Mouse (Mus musculus): Measurements from ENCODE around the gene Gm43720. TPM values are rescaled to one million over a fixed set of nuclear protein-coding genes. Genes with fewer than 3 reads are reported as not detected.

The Gm43720 gene
- 0.10 TPM in 1 of 2 replicates, not detected in the other for polyA plus RNA-seq (2015; fragmentation: Nextera tagmentation; extraction: Ambion mirVana)

DNA sequence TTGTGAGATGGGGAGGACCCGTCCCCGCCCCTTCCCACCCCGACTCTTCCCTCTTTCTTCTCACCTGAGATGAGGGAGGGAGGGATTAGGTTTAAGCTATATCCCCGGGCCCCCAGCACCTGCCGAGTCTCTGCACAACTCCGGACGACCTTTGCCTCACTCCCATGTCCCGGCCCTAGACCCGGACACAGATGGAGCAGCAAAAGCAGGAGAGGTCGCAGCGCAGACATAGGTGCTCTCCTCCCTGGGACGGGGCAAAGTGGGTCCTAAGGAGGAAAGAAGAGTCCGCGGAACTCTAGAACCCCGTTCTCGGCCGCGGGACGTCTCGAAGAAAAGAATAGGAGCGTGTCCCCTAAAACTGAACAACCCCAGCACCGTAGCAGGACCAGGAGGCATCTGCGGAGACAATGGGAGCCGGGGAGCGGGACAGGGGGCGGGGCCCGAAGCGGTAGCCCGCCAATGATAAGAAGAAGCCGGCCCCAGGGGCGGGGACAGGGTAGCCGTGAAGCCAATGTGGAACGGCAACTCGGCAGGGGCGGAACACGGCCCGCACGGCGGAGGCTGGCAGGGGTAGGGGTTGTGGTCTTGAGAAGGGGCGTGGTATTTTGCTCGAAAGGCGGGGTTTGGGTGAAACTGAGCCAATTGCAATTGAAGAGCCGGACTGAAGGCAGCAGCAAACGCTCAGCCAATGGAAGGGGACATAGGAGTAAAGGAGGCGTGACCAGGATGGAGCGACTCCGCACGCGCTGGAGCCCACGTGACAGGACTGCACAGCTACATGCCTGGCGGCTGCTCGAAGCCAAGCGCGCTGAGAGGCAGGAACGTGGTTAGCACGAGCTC, at the start of gene Gm43720, which contains the start of the genes Gpc2 and Stag3:
TSS of gene Gm43720 (minus strand) at position 374 of the 840 bp plus-strand sequence.
TSS of gene Gpc2 (minus strand) at position 421 of the 840 bp plus-strand sequence.
TSS of gene Stag3 (plus strand) at position 656 of the 840 bp plus-strand sequence.
- Histone ChIP-seq H3K4me2 (ENCODE audit: low read length) (peak within 1 kb of the TSS; percentile 93), H3K36me3 (ENCODE audit: control insufficient read depth, insufficient read depth) (0 out of 2 replicates have a peak, but pooled peaks cover 8% of the 10 kb centered on the region), H3K9ac (replicated peaks; ENCODE audit: low read depth, low read length) (peak within 1 kb of the TSS; percentile 86), H3K9me3 (ENCODE audit: control insufficient read depth, low read length) (peaks cover 7% of the 10 kb centered on the region), H3K27me3 (replicated peaks; ENCODE audit: control insufficient read depth, insufficient read depth, low read length) (0 out of 2 replicates have a peak, but pooled peaks cover 2% of the 10 kb centered on the region), H3K4me3 (replicated peaks; ENCODE audit: low read length) (peak within 1 kb of the TSS; percentile 82), H3K4me1 (replicated peaks; ENCODE audit: control insufficient read depth, insufficient read depth, low read length) (peaks cover 47% of the 10 kb centered on the region), H3K27ac (ENCODE audit: low read length) (peak within 1 kb of the TSS; percentile 86)
- peak; percentile 98 for ATAC-seq
- WGBS = 0% methylated on average over 56 of the region's 56 CpGs

DNA sequence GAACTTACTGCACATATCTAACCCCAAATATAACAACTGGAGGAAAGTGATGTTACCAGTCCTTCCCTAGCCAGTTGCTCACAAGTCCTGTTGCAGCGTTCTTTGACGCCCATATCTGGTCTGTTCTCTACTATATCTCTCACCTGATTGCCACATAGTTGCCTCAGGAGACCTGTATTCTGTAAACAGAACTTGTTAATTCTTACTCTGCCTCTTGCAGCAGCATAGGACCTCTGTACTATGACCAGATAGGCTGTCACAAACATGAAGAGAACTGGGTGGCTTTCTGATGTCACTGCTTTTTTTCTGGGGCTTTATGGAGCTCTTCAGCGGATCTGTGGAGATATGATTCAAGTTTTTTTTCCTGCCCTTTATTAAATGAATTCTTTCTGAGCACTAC, 33.0 kb upstream of the Gm43720 start:
- Histone ChIP-seq H3K36me3 (ENCODE audit: control insufficient read depth, insufficient read depth) (no peaks in the 10 kb centered on the region), H3K4me3 (replicated peaks; ENCODE audit: low read length) (no peak overlapping the region), H3K9me3 (ENCODE audit: control insufficient read depth, low read length) (no peaks in the 10 kb centered on the region), H3K27me3 (replicated peaks; ENCODE audit: control insufficient read depth, insufficient read depth, low read length) (no peaks in the 10 kb centered on the region), H3K27ac (ENCODE audit: low read length) (no peak overlapping the region), H3K9ac (replicated peaks; ENCODE audit: low read depth, low read length) (no peak overlapping the region), H3K4me1 (replicated peaks; ENCODE audit: control insufficient read depth, insufficient read depth, low read length) (no peaks in the 10 kb centered on the region), H3K4me2 (ENCODE audit: low read length) (no peak overlapping the region)
- 93% methylated on average over 3 of the region's 3 CpGs for WGBS
- no peak for ATAC-seq

DNA sequence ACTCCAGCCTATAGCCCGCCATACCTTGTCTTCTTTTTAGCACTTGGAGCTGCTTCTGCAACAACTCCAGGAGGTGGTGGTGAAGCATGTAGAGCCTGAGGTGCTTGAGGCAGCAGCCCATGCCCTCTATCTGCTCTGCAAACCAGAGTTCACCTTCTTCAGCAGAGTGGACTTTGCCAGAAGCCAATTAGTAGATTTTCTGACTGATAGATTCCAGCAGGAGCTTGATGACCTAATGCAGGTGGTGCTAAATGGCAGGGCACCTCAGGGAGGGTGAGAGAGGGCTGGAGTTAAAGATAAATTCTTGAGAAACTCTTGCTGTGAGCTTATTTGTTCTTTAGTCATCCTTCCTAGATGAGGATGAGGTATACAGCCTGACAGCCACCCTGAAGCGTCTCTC, 19.9 kb upstream of the Gm43720 start:
- Histone ChIP-seq H3K36me3 (ENCODE audit: control insufficient read depth, insufficient read depth) (no peaks in the 10 kb centered on the region), H3K9ac (replicated peaks; ENCODE audit: low read depth, low read length) (no peak overlapping the region), H3K27me3 (replicated peaks; ENCODE audit: control insufficient read depth, insufficient read depth, low read length) (no peaks in the 10 kb centered on the region), H3K4me3 (replicated peaks; ENCODE audit: low read length) (no peak overlapping the region), H3K4me2 (ENCODE audit: low read length) (no peak overlapping the region), H3K9me3 (ENCODE audit: control insufficient read depth, low read length) (no peaks in the 10 kb centered on the region), H3K27ac (ENCODE audit: low read length) (no peak overlapping the region), H3K4me1 (replicated peaks; ENCODE audit: control insufficient read depth, insufficient read depth, low read length) (no peaks in the 10 kb centered on the region)
- ATAC-seq = no peak
- 82% methylated on average over 2 of the region's 2 CpGs for WGBS

DNA sequence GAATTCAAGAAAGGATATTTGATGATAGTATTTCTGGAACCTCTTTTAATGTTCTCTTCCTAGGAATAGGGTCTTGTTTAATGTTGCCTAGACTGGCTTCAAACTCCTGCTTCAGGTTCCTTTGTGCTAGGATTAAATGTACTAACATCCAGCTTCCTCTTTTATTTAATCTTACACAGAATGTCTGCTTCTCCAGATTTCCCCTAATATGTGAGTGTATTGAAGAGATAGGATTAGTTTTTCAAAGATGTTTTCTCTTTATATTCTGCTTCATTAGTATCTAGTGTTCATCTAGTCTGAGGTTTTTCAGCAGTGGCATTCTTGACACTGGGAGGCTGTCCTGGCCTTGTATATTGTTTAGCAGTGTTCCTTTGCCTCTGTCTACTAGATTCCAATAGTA, 14.4 kb upstream of the Gm43720 start:
- H3K9ac ChIP-seq (replicated peaks; ENCODE audit: low read depth, low read length) = no peak overlapping the region
- H3K27ac ChIP-seq (ENCODE audit: low read length) = no peak overlapping the region
- H3K9me3 ChIP-seq (ENCODE audit: control insufficient read depth, low read length) = no peaks in the 10 kb centered on the region
- no peak overlapping the region for H3K4me2 ChIP-seq (ENCODE audit: low read length)
- no peaks in the 10 kb centered on the region for H3K27me3 ChIP-seq (replicated peaks; ENCODE audit: control insufficient read depth, insufficient read depth, low read length)
- no peak for ATAC-seq
- H3K36me3 ChIP-seq (ENCODE audit: control insufficient read depth, insufficient read depth) = no peaks in the 10 kb centered on the region
- no peak overlapping the region for H3K4me3 ChIP-seq (replicated peaks; ENCODE audit: low read length)
- H3K4me1 ChIP-seq (replicated peaks; ENCODE audit: control insufficient read depth, insufficient read depth, low read length) = no peaks in the 10 kb centered on the region

DNA sequence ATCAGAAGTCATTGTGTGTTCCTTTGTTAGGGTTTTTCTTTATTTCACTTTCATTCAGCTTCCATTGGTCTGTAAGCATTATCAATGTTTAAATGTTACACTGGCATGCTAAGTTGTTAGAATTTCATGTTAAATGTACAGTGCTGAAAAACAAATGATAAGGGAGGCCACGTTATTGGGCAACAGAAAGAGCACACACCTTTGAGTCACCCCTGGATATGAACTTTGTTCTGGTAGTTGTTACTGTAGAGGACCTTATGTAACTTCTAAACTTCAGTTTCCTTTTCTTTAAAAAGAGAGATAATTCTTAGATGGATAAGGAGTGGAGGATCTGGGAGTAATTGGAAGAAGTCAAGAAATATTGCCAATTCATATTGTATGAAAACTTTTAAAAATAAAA, 11.9 kb upstream of the Gm43720 start:
- Histone ChIP-seq H3K4me1 (replicated peaks; ENCODE audit: control insufficient read depth, insufficient read depth, low read length) (no peaks in the 10 kb centered on the region), H3K27me3 (replicated peaks; ENCODE audit: control insufficient read depth, insufficient read depth, low read length) (no peaks in the 10 kb centered on the region), H3K36me3 (ENCODE audit: control insufficient read depth, insufficient read depth) (no peaks in the 10 kb centered on the region), H3K4me2 (ENCODE audit: low read length) (no peak overlapping the region), H3K9me3 (ENCODE audit: control insufficient read depth, low read length) (no peaks in the 10 kb centered on the region), H3K4me3 (replicated peaks; ENCODE audit: low read length) (no peak overlapping the region), H3K9ac (replicated peaks; ENCODE audit: low read depth, low read length) (no peak overlapping the region), H3K27ac (ENCODE audit: low read length) (no peak overlapping the region)
- no peak for ATAC-seq
- WGBS = 80% methylated on average over 1 of the region's 1 CpGs

DNA sequence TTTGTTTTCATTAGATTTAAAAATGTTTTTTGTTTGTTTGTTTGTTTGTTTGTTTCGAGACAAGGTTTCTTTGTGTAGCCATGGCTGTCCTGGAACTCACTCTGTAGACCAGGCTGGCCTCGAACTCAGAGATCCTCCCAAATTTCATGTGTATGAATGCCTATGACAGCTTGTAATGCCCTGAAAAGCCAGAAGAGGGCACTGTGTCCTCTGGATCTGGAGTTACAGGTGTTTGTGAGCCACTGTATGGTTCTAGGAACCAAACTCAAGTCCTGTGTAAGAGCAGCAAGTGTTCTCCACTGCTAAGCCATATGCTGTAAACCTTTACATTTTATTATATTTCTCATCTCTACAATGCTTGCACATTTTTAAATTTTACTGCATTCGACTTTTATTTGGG, 8.1 kb upstream of the Gm43720 start:
- no peak for ATAC-seq
- H3K9ac ChIP-seq (replicated peaks; ENCODE audit: low read depth, low read length) = no peak overlapping the region
- no peak overlapping the region for H3K4me2 ChIP-seq (ENCODE audit: low read length)
- no peaks in the 10 kb centered on the region for H3K4me1 ChIP-seq (replicated peaks; ENCODE audit: control insufficient read depth, insufficient read depth, low read length)
- 74% methylated on average over 3 of the region's 3 CpGs for WGBS
- no peaks in the 10 kb centered on the region for H3K9me3 ChIP-seq (ENCODE audit: control insufficient read depth, low read length)
- H3K4me3 ChIP-seq (replicated peaks; ENCODE audit: low read length) = no peak overlapping the region
- no peaks in the 10 kb centered on the region for H3K36me3 ChIP-seq (ENCODE audit: control insufficient read depth, insufficient read depth)
- H3K27ac ChIP-seq (ENCODE audit: low read length) = no peak overlapping the region
- H3K27me3 ChIP-seq (replicated peaks; ENCODE audit: control insufficient read depth, insufficient read depth, low read length) = no peaks in the 10 kb centered on the region

DNA sequence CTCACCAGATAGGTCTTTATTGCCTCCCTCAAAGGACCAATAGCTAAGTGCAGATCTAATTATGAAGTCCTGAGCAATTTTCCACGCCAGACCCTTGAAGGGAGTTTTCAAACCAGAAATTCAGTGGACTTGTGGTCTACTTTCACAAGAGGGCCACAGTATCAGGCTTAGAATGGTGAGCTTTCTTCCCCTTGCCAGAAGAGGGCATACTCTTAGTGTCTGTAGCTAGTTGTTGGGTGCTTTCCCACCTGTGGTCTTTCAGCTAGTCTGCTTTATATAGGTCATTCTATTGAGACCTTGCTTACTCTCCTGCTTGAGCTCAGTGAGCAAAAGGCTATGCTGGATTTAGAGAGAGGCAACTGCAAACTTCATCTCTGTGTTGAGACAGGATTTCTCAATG, 3.8 kb upstream of the Gm43720 start:
- Histone ChIP-seq H3K9ac (replicated peaks; ENCODE audit: low read depth, low read length) (no peak overlapping the region), H3K36me3 (ENCODE audit: control insufficient read depth, insufficient read depth) (no peaks in the 10 kb centered on the region), H3K27me3 (replicated peaks; ENCODE audit: control insufficient read depth, insufficient read depth, low read length) (0 out of 2 replicates have a peak, but pooled peaks cover 2% of the 10 kb centered on the region), H3K4me1 (replicated peaks; ENCODE audit: control insufficient read depth, insufficient read depth, low read length) (peaks cover 10% of the 10 kb centered on the region), H3K4me2 (ENCODE audit: low read length) (no peak overlapping the region), H3K9me3 (ENCODE audit: control insufficient read depth, low read length) (peaks cover 7% of the 10 kb centered on the region), H3K27ac (ENCODE audit: low read length) (no peak overlapping the region), H3K4me3 (replicated peaks; ENCODE audit: low read length) (no peak overlapping the region)
- no peak for ATAC-seq
- WGBS = 55% methylated on average over 1 of the region's 1 CpGs

DNA sequence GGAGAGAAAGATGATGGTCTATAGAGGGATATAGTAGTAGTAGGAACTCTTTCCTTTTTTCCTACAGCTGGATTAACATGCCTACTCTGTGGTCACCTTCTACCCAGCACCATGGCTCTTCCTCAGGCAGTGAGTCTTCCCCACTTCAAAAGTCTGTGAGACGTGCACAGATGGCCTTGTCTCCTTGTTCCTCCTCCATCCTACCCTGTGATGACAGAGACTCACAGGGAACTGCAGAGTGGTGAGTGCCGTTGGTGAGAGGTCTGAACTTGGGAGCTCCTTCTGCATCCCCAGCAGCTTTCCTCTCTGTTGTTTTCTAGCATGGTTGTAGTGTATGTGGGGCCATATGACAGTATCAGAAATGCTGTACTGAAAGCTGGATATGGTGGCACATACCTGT, 2.0 kb upstream of the Gm43720 start:
- H3K27ac ChIP-seq (ENCODE audit: low read length) = no peak overlapping the region

DNA sequence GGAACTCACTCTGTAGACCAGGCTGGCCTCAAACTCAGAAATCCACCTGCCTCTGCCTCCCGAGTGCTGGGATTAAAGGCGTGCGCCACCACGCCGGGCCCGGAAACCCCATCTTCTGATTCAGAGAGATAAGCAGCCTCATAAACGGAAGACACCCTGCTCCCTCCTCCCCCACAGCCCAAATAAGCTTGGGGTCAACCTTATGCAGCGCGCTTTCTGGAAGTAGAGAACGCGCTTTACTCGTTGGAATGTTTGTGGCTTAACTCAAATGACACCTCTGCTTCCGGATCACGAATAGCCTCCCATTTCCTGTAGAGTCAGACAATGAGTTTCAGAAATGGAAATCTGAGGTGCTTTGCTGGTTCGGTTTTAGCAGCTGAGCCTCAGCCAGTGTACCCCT, 1.1 kb upstream of the Gm43720 start:
- WGBS = 92% methylated on average over 15 of the region's 15 CpGs
- Histone ChIP-seq H3K4me2 (ENCODE audit: low read length) (no peak overlapping the region), H3K9me3 (ENCODE audit: control insufficient read depth, low read length) (peaks cover 7% of the 10 kb centered on the region), H3K4me1 (replicated peaks; ENCODE audit: control insufficient read depth, insufficient read depth, low read length) (peaks cover 37% of the 10 kb centered on the region), H3K4me3 (replicated peaks; ENCODE audit: low read length) (no peak overlapping the region; the same call in 1 of the 2 replicates), H3K27ac (ENCODE audit: low read length) (no peak overlapping the region), H3K27me3 (replicated peaks; ENCODE audit: control insufficient read depth, insufficient read depth, low read length) (0 out of 2 replicates have a peak, but pooled peaks cover 2% of the 10 kb centered on the region), H3K36me3 (ENCODE audit: control insufficient read depth, insufficient read depth) (0 out of 2 replicates have a peak, but pooled peaks cover 8% of the 10 kb centered on the region), H3K9ac (replicated peaks; ENCODE audit: low read depth, low read length) (no peak overlapping the region)
- no peak for ATAC-seq

More for the DNA sequence above, 2.0 kb upstream of the Gm43720 start:
- no peak overlapping the region for H3K4me3 ChIP-seq (replicated peaks; ENCODE audit: low read length)
- ATAC-seq = no peak
- 79% methylated on average over 2 of the region's 2 CpGs for WGBS
- H3K27me3 ChIP-seq (replicated peaks; ENCODE audit: control insufficient read depth, insufficient read depth, low read length) = 0 out of 2 replicates have a peak, but pooled peaks cover 2% of the 10 kb centered on the region
- peaks cover 7% of the 10 kb centered on the region for H3K9me3 ChIP-seq (ENCODE audit: control insufficient read depth, low read length)
- H3K4me2 ChIP-seq (ENCODE audit: low read length) = no peak overlapping the region
- no peak overlapping the region for H3K9ac ChIP-seq (replicated peaks; ENCODE audit: low read depth, low read length)
- H3K4me1 ChIP-seq (replicated peaks; ENCODE audit: control insufficient read depth, insufficient read depth, low read length) = peaks cover 27% of the 10 kb centered on the region
- 0 out of 2 replicates have a peak, but pooled peaks cover 7% of the 10 kb centered on the region for H3K36me3 ChIP-seq (ENCODE audit: control insufficient read depth, insufficient read depth)
